Mouse (Mus musculus) heart, adult 2 months (tissue): ENCODE measurements around the gene Prmt7.

Experiments
- CTCF ChIP-seq: fragments of 200-600 bp; IDR thresholded peaks from 2 replicates; pipeline ENCODE4 v1.8.1; 2022; ENCODE audit warnings: antibody characterized with exemption, mild to moderate bottlenecking, moderate library complexity
- EP300 ChIP-seq: fragments of 200-500 bp; IDR thresholded peaks from 2 replicates; pipeline ENCODE4 v1.6.1; 2011; ENCODE audit warnings: low read depth, low read length, control low read depth; ENCODE audit not compliant: insufficient read depth
- POLR2A ChIP-seq: fragments of 200-500 bp; IDR thresholded peaks from 2 replicates; pipeline ENCODE4 v1.6.1; 2011; ENCODE audit warnings: mild to moderate bottlenecking, low read depth, low read length, control low read depth; ENCODE audit not compliant: insufficient read depth

DNA sequence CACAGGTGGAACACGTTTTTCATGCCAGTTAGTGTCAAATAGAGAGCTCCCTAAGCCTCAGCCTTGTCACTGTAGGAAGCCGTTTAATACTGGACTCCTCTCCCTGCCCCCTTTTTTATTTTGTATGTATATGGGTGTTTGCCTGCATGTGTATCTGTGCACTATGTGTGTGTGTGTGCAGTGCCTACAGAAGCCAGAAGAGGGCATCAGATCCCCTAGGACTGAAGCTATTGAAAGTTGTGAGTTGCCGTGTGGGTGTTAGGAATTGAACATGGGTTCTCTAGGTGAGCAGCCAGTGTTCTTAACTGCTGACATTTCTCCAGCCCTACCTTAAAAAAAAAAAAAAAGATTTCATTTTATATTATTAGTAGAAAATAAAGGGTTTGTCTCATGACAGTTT is 89.0 kb downstream of the Prmt7 start:
- TF ChIP-seq CTCF (peak; percentile 36), POLR2A (no peak), EP300 (no peak)
